Mouse (Mus musculus) 3T3-L1 (cell line): ENCODE measurements around the gene Dek.

ENCODE experiments used
- DNase-seq: peaks from one replicate; pipeline ENCODE4 v3.0.0-alpha.2; 2015; ENCODE audit warnings: low read depth, low spot score

The Dek gene

GRCm38 (mm10) chr13:47056781-47057180 is 49.2 kb downstream of the Dek start:
- DNase-seq: no peak

- no peak for DNase-seq
These were observed 49.9 kb downstream of the Dek start for GRCm38 (mm10) chr13:47056126-47056525.

- DNase-seq: no peak
These were observed 52.0 kb downstream of the Dek start for GRCm38 (mm10) chr13:47053971-47054370.

GRCm38 (mm10) chr13:47050009-47050408 is 56.0 kb downstream of the Dek start:
- DNase-seq: no peak

- no peak for DNase-seq
These were observed 58.0 kb downstream of the Dek start for GRCm38 (mm10) chr13:47047996-47048395.

GRCm38 (mm10) chr13:47044617-47044947 is 61.4 kb downstream of the Dek start, which contains the start of gene Tpmt:
Gene Tpmt, minus strand, starts transcription at chr13:47044737.
- DNase-seq: peak; percentile 9

- DNase-seq: no peak
These were observed 62.0 kb downstream of the Dek start for GRCm38 (mm10) chr13:47043833-47044616.

GRCm38 (mm10) chr13:47043030-47043680 is 62.8 kb downstream of the Dek start, which contains the start of gene Kdm1b:
Gene Kdm1b, plus strand, starts transcription at chr13:47043499.
- DNase-seq: peak; percentile 97

GRCm38 (mm10) chr13:47042024-47042633 is 63.9 kb downstream of the Dek start:
- peak; percentile 15 for DNase-seq

- DNase-seq: no peak
These were observed 65.9 kb downstream of the Dek start for GRCm38 (mm10) chr13:47040061-47040460.

- DNase-seq: no peak
These were observed 68.1 kb downstream of the Dek start for GRCm38 (mm10) chr13:47037946-47038345.
